Mouse (Mus musculus): Measurements from ENCODE around the gene Vmp1.

- no peak for TF ChIP-seq CTCF (IDR thresholded peaks at IDR 0.05; ENCODE audit: low read depth, low read length)
- no peak for TF ChIP-seq POLR2A (IDR thresholded peaks at IDR 0.05; ENCODE audit: insufficient read depth, low read length)
- TF ChIP-seq EP300 (IDR thresholded peaks at IDR 0.05; ENCODE audit: insufficient read depth, low read depth, low read length) = no peak
These were observed 138.1 kb downstream of the Vmp1 start for GRCm38 (mm10) chr11:86545556-86545955.

All from ES-Bruce4 (cell line).